Mouse (Mus musculus) kidney, postnatal 0 days (tissue): ENCODE data around the gene Alkbh1. TPM values are rescaled to one million over a fixed set of nuclear protein-coding genes. Genes with fewer than 3 reads are reported as not detected.
A peak's percentile ranks its signal among the peaks of the same experiment; 100 is the strongest.

ENCODE experiments used
- ATAC-seq: fragments of 200-750 bp; cut with Nextera tagmentation; replicated peaks from 2 replicates; pipeline ENCODE4 v1.8.0; 2017; ENCODE audit warnings: low read depth, moderate number of reproducible peaks, moderate TSS enrichment, moderate library complexity; ENCODE audit not compliant: low FRiP score
- DNase-seq: peaks from one replicate; pipeline ENCODE4 v3.0.0-alpha.2; 2016; ENCODE audit warnings: low spot score
- H3K27ac ChIP-seq: fragments of 300-500 bp; sonication (generic); 2 replicates; pipeline ENCODE4 v1.5.1; 2014; ENCODE audit warnings: mild to moderate bottlenecking
- H3K27me3 ChIP-seq: fragments of 300-500 bp; sonication (generic); 2 replicates; pipeline ENCODE4 v1.6.1; 2014; ENCODE audit warnings: low read length, mixed read lengths; ENCODE audit not compliant: insufficient read depth
- H3K36me3 ChIP-seq: fragments of 300-500 bp; sonication (generic); 2 replicates; pipeline ENCODE4 v1.6.1; 2014; ENCODE audit warnings: low read length, mixed read lengths; ENCODE audit not compliant: insufficient read depth
- H3K4me1 ChIP-seq: fragments of 300-500 bp; sonication (generic); replicated peaks from 2 replicates; pipeline ENCODE4 v1.6.1; 2014; ENCODE audit warnings: antibody characterized with exemption, low read length, mixed read lengths; ENCODE audit not compliant: insufficient read depth
- H3K4me2 ChIP-seq: fragments of 300-500 bp; sonication (generic); 2 replicates; pipeline ENCODE4 v1.6.1; 2014; ENCODE audit warnings: mild to moderate bottlenecking, low read length, moderate library complexity, mixed read lengths
- H3K4me3 ChIP-seq: fragments of 300-500 bp; sonication (generic); replicated peaks from 2 replicates; pipeline ENCODE4 v1.5.1; 2014; ENCODE audit warnings: low read depth, low read length
- H3K9ac ChIP-seq: fragments of 300-500 bp; sonication (generic); 2 replicates; pipeline ENCODE4 v1.6.1; 2014; ENCODE audit warnings: low read depth, low read length
- H3K9me3 ChIP-seq: fragments of 300-500 bp; sonication (generic); replicated peaks from 2 replicates; pipeline ENCODE4 v1.6.1; 2016; ENCODE audit warnings: low read length, inconsistent platforms, mixed read lengths
- CTCF ChIP-seq: IDR thresholded peaks from 2 replicates; pipeline ENCODE4 v1.5.1; 2016; ENCODE audit warnings: antibody characterized with exemption, low read depth, mild to moderate bottlenecking, moderate library complexity
- WGBS: fragments of 180-500 bp; shearing (Covaris S2); extraction: QIAGEN DNeasy Blood & Tissue Kit; methylation state at CpG from one replicate; pipeline ENCODE4 v1.1.7; 2014; 5-methylcytosine and 5-hydroxymethylcytosine counted together
- polyA plus RNA-seq: library from polyadenylated mRNA; unstranded; fragments of >200 nt; fragmentation: Nextera tagmentation; extraction: Ambion mirVana; gene quantifications from 2 replicates; pipeline ENCODE4 v1.2.1, GENCODE M21; 2015

Alkbh1 gene
- polyA plus RNA-seq, 1 experiment from 2014 or later = 24.1 TPM

GRCm38 (mm10) chr12:87442177-87443114 is 1.4 kb downstream of the Alkbh1 start:
- no peaks in the 10 kb centered on the region for H3K9me3 ChIP-seq
- ATAC-seq (no peak), DNase-seq (peak; percentile 52)
- 14% methylated on average over 12 of the region's 12 CpGs for WGBS
- peaks cover 9% of the 10 kb centered on the region; the same call in 1 of the 2 replicates for H3K4me1 ChIP-seq
- TF ChIP-seq CTCF = no peak
- peak overlapping the region; percentile 89 for H3K9ac ChIP-seq
- H3K4me3 ChIP-seq = peak overlapping the region; percentile 93
- 0 out of 2 replicates have a peak overlapping the region, but pooled peaks have one; percentile 85 for H3K27ac ChIP-seq
- no peaks in the 10 kb centered on the region for H3K27me3 ChIP-seq
- H3K4me2 ChIP-seq = peak overlapping the region; percentile 72
- peaks cover 18% of the 10 kb centered on the region; the same call in 1 of the 2 replicates for H3K36me3 ChIP-seq

GRCm38 (mm10) chr12:87428885-87429284 is 14.9 kb downstream of the Alkbh1 start:
- H3K27ac ChIP-seq = no peak overlapping the region
- no peak for ATAC-seq
- no peak for DNase-seq
- no peak overlapping the region for H3K4me2 ChIP-seq
- WGBS = 82% methylated on average over 8 of the region's 8 CpGs
- H3K4me1 ChIP-seq = no peaks in the 10 kb centered on the region
- TF ChIP-seq CTCF = no peak
- H3K27me3 ChIP-seq = no peaks in the 10 kb centered on the region
- no peak overlapping the region for H3K4me3 ChIP-seq
- no peak overlapping the region for H3K9ac ChIP-seq
- peaks cover 69% of the 10 kb centered on the region for H3K36me3 ChIP-seq
- no peaks in the 10 kb centered on the region for H3K9me3 ChIP-seq

GRCm38 (mm10) chr12:87428295-87428694 is 15.5 kb downstream of the Alkbh1 start:
- ATAC-seq = no peak
- Histone ChIP-seq H3K4me2 (no peak overlapping the region), H3K9me3 (no peaks in the 10 kb centered on the region), H3K27me3 (no peaks in the 10 kb centered on the region), H3K4me3 (no peak overlapping the region), H3K9ac (no peak overlapping the region), H3K27ac (no peak overlapping the region), H3K36me3 (peaks cover 63% of the 10 kb centered on the region), H3K4me1 (no peaks in the 10 kb centered on the region)
- 89% methylated on average over 2 of the region's 2 CpGs for WGBS
- TF ChIP-seq CTCF = no peak
- no peak for DNase-seq

- Histone ChIP-seq H3K9ac (no peak overlapping the region), H3K9me3 (no peaks in the 10 kb centered on the region), H3K4me2 (no peak overlapping the region), H3K4me3 (no peak overlapping the region), H3K27me3 (no peaks in the 10 kb centered on the region), H3K36me3 (peaks cover 48% of the 10 kb centered on the region), H3K4me1 (no peaks in the 10 kb centered on the region), H3K27ac (0 out of 2 replicates have a peak overlapping the region, but pooled peaks have one; percentile 4)
- DNase-seq = no peak
- WGBS = 85% methylated on average over 5 of the region's 5 CpGs
- no peak for TF ChIP-seq CTCF
- ATAC-seq = peak; percentile 47; the same call in 1 of the 2 replicates
Measured at GRCm38 (mm10) chr12:87426354-87427031, 17.3 kb downstream of the Alkbh1 start.

- 33% methylated on average over 3 of the region's 3 CpGs for WGBS
- peaks cover 31% of the 10 kb centered on the region for H3K36me3 ChIP-seq
Measured at GRCm38 (mm10) chr12:87424516-87424915, 19.3 kb downstream of the Alkbh1 start.

GRCm38 (mm10) chr12:87423700-87424099 is 20.1 kb downstream of the Alkbh1 start:
- Histone ChIP-seq H3K27me3 (no peaks in the 10 kb centered on the region), H3K4me3 (no peak overlapping the region), H3K27ac (no peak overlapping the region), H3K4me1 (no peaks in the 10 kb centered on the region), H3K4me2 (no peak overlapping the region), H3K9me3 (no peaks in the 10 kb centered on the region), H3K9ac (no peak overlapping the region), H3K36me3 (peaks cover 22% of the 10 kb centered on the region)
- 54% methylated on average over 1 of the region's 1 CpGs for WGBS
- DNase-seq (no peak), ATAC-seq (no peak)
- no peak for TF ChIP-seq CTCF

More at GRCm38 (mm10) chr12:87424516-87424915, 19.3 kb downstream of the Alkbh1 start:
- ATAC-seq (no peak), DNase-seq (no peak)
- no peak for TF ChIP-seq CTCF
- no peak overlapping the region for H3K4me3 ChIP-seq
- H3K9ac ChIP-seq = no peak overlapping the region
- H3K27ac ChIP-seq = no peak overlapping the region
- no peaks in the 10 kb centered on the region for H3K9me3 ChIP-seq
- H3K4me2 ChIP-seq = no peak overlapping the region
- H3K27me3 ChIP-seq = no peaks in the 10 kb centered on the region
- no peaks in the 10 kb centered on the region for H3K4me1 ChIP-seq
